Mouse (Mus musculus): ENCODE data around the gene Sgcd.

DNA sequence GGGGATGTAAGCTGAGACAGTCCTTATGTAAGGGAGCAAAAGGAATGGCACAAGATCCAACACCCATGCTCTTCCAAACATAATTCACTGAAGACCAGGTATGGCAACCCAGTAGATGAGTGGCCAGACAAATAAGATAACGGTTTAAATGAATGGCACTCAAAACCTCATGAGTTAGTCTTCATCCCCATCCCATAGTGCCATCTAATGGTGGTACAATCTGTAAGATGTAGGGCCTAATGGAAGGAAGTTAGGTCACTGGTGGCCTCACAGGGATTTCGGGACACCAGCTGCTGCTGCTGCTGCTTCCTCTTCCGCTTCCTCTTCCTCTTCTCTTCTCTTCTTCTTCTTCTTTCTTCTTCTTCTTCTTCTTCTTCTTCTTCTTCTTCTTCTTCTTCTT is 601.0 kb downstream of the Sgcd start:
- TF ChIP-seq POLR2A (IDR thresholded peaks at IDR 0.05; ENCODE audit: borderline replicate concordance, control insufficient read depth, low read depth, low read length) (no peak), CTCF (IDR thresholded peaks at IDR 0.05; ENCODE audit: control insufficient read depth, insufficient read depth, low read length) (no peak)
